Mouse (Mus musculus): ENCODE data around the gene Sptlc2. TPM values are rescaled to one million over a fixed set of nuclear protein-coding genes. Genes with fewer than 3 reads are reported as not detected.

Sptlc2 gene
- polyA plus RNA-seq (2011; ENCODE audit: insufficient read depth, insufficient read length, low read depth, missing spikeins): 106 and 107 TPM in 2 replicates

DNA sequence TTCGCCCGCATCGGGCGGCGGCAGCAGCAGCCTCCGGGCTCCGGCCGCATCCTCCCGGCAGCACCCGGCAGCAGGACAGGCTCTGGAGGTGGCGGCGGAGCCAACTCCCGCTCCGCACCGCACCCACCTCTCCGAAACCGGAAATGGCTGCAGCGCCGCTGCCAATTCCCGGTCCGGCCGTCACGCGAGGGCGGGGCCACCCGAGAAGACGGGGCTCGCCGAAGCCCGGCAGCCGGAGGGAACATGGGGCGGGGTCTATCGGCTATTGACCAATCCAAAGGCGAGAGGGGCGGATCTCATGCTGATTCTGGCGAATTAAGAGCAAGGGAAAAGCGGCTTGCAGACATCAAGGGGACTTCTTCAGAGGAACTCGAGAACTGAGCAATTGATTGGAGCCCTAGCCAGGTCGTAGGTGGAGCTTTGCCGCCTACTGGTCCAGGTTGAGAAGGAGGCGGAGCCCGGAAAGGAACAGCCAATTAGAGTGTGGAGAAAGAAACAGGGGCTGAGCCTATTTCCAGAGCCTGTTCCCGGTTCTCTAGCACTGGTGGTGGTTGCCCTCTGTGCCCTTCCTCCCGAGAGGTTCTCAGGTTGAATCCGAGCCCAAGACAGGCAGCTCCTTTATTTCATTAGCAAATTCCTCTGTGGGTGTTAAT lies at the start of gene Sptlc2:
Sptlc2 (minus strand) TSS at position 234 of the 653 bp plus-strand sequence.
- peak within 1 kb of the TSS; percentile 79 for H3K4me3 ChIP-seq (ENCODE audit: low read depth, low read length)
- TF ChIP-seq POLR2A (IDR thresholded peaks at IDR 0.05; ENCODE audit: insufficient read depth, low read length) (peak; percentile 79), CTCF (IDR thresholded peaks at IDR 0.05; ENCODE audit: low read depth, low read length) (no peak), EP300 (IDR thresholded peaks at IDR 0.05; ENCODE audit: insufficient read depth, low read depth, low read length) (no peak)
- peaks cover 1% of the 10 kb centered on the region for H3K4me1 ChIP-seq (ENCODE audit: control insufficient read depth, insufficient read depth, low read length)
- no peaks in the 10 kb centered on the region for H3K9me3 ChIP-seq (replicated peaks; ENCODE audit: control insufficient read depth, insufficient read depth, low read length, poor library complexity, severe bottlenecking)
- H3K36me3 ChIP-seq (ENCODE audit: control insufficient read depth, insufficient read depth, low read length, poor library complexity, severe bottlenecking): no peaks in the 10 kb centered on the region
- H3K27ac ChIP-seq (ENCODE audit: insufficient read depth, low read length): peak within 1 kb of the TSS; percentile 74
- peak within 1 kb of the TSS; percentile 93 for H3K9ac ChIP-seq (ENCODE audit: low read depth, poor library complexity, severe bottlenecking)
- H3K27me3 ChIP-seq (ENCODE audit: control insufficient read depth, insufficient read depth, low read length, poor library complexity, severe bottlenecking): no peaks in the 10 kb centered on the region

DNA sequence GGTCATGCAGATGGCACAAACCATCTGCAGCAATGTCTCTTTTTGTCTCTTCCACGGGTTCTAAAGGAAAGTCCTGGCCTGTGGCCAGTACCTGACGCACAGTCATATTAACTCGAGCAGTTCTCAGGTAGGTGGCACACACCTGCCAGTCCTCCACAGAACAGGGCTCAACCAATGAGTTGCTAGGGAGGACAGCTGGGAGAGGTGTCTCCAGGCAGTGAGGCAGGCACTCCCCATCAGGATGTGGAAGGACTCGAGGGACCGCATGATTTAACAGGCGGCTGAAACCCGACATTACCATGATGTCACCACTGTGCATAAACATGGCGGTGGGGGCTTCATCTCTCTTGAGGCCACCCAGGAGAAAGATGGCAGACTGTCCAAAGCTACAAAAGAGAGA lies 40.7 kb upstream of the Sptlc2 start:
- no peaks in the 10 kb centered on the region for H3K9me3 ChIP-seq (replicated peaks; ENCODE audit: control insufficient read depth, insufficient read depth, low read length, poor library complexity, severe bottlenecking)
- peaks cover 1% of the 10 kb centered on the region for H3K4me1 ChIP-seq (ENCODE audit: control insufficient read depth, insufficient read depth, low read length)
- no peaks in the 10 kb centered on the region for H3K27me3 ChIP-seq (ENCODE audit: control insufficient read depth, insufficient read depth, low read length, poor library complexity, severe bottlenecking)
- TF ChIP-seq CTCF (IDR thresholded peaks at IDR 0.05; ENCODE audit: low read depth, low read length): no peak
- TF ChIP-seq POLR2A (IDR thresholded peaks at IDR 0.05; ENCODE audit: insufficient read depth, low read length): no peak
- no peak for TF ChIP-seq EP300 (IDR thresholded peaks at IDR 0.05; ENCODE audit: insufficient read depth, low read depth, low read length)
- no peak overlapping the region for H3K27ac ChIP-seq (ENCODE audit: insufficient read depth, low read length)
- peaks cover 80% of the 10 kb centered on the region for H3K36me3 ChIP-seq (ENCODE audit: control insufficient read depth, insufficient read depth, low read length, poor library complexity, severe bottlenecking)
- H3K9ac ChIP-seq (ENCODE audit: low read depth, poor library complexity, severe bottlenecking): no peak overlapping the region
- H3K4me3 ChIP-seq (ENCODE audit: low read depth, low read length): no peak overlapping the region

DNA sequence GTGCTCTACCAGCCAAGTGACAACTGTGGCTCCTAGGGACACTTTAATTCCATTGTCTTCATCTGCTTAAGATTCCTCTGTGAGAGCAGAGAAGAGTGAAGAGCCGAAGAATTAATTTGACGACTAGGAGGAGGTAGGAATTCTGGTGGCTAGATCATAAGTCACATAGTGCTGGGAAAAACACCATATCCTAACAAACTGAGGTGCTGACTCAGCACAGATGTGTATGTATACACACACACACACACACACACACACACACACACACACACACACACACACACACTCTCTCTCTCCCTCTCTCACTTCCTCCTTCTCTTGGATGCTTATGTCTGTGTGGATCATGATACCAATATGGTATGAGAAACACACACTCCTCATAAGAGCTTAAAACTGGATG lies 40.1 kb upstream of the Sptlc2 start:
- Histone ChIP-seq H3K27me3 (ENCODE audit: control insufficient read depth, insufficient read depth, low read length, poor library complexity, severe bottlenecking) (no peaks in the 10 kb centered on the region), H3K9ac (ENCODE audit: low read depth, poor library complexity, severe bottlenecking) (no peak overlapping the region), H3K36me3 (ENCODE audit: control insufficient read depth, insufficient read depth, low read length, poor library complexity, severe bottlenecking) (peaks cover 74% of the 10 kb centered on the region), H3K4me1 (ENCODE audit: control insufficient read depth, insufficient read depth, low read length) (peaks cover 1% of the 10 kb centered on the region), H3K27ac (ENCODE audit: insufficient read depth, low read length) (no peak overlapping the region), H3K4me3 (ENCODE audit: low read depth, low read length) (no peak overlapping the region), H3K9me3 (replicated peaks; ENCODE audit: control insufficient read depth, insufficient read depth, low read length, poor library complexity, severe bottlenecking) (no peaks in the 10 kb centered on the region)
- TF ChIP-seq POLR2A (IDR thresholded peaks at IDR 0.05; ENCODE audit: insufficient read depth, low read length) (no peak), EP300 (IDR thresholded peaks at IDR 0.05; ENCODE audit: insufficient read depth, low read depth, low read length) (no peak), CTCF (IDR thresholded peaks at IDR 0.05; ENCODE audit: low read depth, low read length) (no peak)

DNA sequence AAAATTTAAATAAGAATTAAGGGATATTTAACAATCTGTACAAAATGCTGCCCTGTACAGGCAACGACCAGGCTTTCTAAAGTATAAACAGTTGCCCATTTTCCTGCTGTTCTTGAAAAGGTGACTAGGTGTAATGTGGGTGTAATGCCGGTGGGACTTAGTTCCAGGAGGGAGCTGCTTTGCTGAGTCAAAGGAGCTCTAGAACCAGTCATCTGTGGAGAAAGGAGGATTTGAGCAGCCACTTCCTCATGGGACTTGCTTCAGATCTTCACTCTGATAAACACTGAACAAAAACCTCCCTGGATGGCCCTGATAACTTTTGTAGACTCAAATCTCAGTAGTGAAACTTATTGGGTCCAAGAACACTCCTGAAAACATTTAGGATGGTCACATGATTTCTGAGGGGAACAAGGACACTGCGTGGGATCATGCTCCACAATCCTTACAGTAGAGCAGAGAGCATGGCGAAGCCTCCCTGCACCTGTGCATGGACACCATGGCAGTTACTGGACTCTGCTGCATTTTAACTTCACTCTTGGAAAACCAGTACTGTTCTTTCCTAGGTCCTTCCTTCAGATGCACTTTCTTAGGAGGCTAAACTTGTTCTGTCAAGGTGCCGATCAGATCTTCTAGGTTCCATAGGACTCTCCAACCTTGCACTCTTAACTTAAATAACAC lies 38.3 kb upstream of the Sptlc2 start:
- H3K36me3 ChIP-seq (ENCODE audit: control insufficient read depth, insufficient read depth, low read length, poor library complexity, severe bottlenecking): peaks cover 56% of the 10 kb centered on the region
- TF ChIP-seq POLR2A (IDR thresholded peaks at IDR 0.05; ENCODE audit: insufficient read depth, low read length) (no peak), CTCF (IDR thresholded peaks at IDR 0.05; ENCODE audit: low read depth, low read length) (no peak), EP300 (IDR thresholded peaks at IDR 0.05; ENCODE audit: insufficient read depth, low read depth, low read length) (no peak)
- H3K9ac ChIP-seq (ENCODE audit: low read depth, poor library complexity, severe bottlenecking): no peak overlapping the region
- H3K4me3 ChIP-seq (ENCODE audit: low read depth, low read length): no peak overlapping the region
- no peaks in the 10 kb centered on the region for H3K27me3 ChIP-seq (ENCODE audit: control insufficient read depth, insufficient read depth, low read length, poor library complexity, severe bottlenecking)
- peak overlapping the region; percentile 70 for H3K27ac ChIP-seq (ENCODE audit: insufficient read depth, low read length)
- H3K4me1 ChIP-seq (ENCODE audit: control insufficient read depth, insufficient read depth, low read length): peaks cover 1% of the 10 kb centered on the region
- no peaks in the 10 kb centered on the region for H3K9me3 ChIP-seq (replicated peaks; ENCODE audit: control insufficient read depth, insufficient read depth, low read length, poor library complexity, severe bottlenecking)

DNA sequence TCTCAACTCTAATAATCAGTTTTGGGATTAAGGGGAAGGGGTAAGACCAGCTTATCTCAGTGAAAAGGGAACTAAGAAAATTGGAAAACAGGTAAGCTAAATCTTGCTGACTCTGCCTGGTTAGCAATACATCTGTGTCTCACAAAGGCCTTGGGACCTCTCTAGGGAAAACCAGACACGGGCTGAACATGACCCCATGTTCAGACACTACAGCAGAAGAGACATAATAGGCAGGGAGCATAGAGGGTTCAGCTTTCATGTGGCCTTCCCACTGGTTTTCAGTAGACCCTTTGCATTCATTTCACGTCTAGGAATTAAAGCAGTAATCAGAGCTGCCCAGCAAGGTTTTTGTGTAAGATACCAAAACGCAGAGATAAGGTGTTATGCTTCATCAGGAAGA lies 36.4 kb upstream of the Sptlc2 start:
- no peaks in the 10 kb centered on the region for H3K9me3 ChIP-seq (replicated peaks; ENCODE audit: control insufficient read depth, insufficient read depth, low read length, poor library complexity, severe bottlenecking)
- no peak overlapping the region for H3K9ac ChIP-seq (ENCODE audit: low read depth, poor library complexity, severe bottlenecking)
- H3K4me1 ChIP-seq (ENCODE audit: control insufficient read depth, insufficient read depth, low read length): peaks cover 1% of the 10 kb centered on the region
- no peak overlapping the region for H3K4me3 ChIP-seq (ENCODE audit: low read depth, low read length)
- TF ChIP-seq CTCF (IDR thresholded peaks at IDR 0.05; ENCODE audit: low read depth, low read length) (no peak), EP300 (IDR thresholded peaks at IDR 0.05; ENCODE audit: insufficient read depth, low read depth, low read length) (no peak), POLR2A (IDR thresholded peaks at IDR 0.05; ENCODE audit: insufficient read depth, low read length) (no peak)
- H3K27ac ChIP-seq (ENCODE audit: insufficient read depth, low read length): peak overlapping the region; percentile 80
- no peaks in the 10 kb centered on the region for H3K27me3 ChIP-seq (ENCODE audit: control insufficient read depth, insufficient read depth, low read length, poor library complexity, severe bottlenecking)
- peaks cover 37% of the 10 kb centered on the region for H3K36me3 ChIP-seq (ENCODE audit: control insufficient read depth, insufficient read depth, low read length, poor library complexity, severe bottlenecking)

DNA sequence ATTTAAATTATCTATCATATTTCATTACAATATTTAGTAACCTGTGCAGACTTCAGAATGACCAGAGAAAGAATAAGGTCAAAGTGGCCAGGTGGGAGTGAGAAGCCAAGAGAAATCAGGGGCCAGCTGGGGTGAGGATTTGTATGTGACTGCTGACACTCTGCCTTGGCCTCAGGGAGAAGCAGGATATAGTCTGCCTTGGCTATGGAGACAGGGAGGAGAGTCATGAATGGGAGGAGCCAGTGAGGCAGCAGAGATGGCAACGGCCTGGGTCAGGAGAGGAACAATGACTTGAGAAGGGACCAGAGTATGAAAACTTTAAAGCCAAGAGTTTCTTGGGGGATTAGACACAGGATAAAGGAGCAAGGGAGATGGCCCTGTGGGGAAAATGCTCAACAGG lies 35.5 kb upstream of the Sptlc2 start:
- H3K4me3 ChIP-seq (ENCODE audit: low read depth, low read length): no peak overlapping the region
- H3K36me3 ChIP-seq (ENCODE audit: control insufficient read depth, insufficient read depth, low read length, poor library complexity, severe bottlenecking): peaks cover 29% of the 10 kb centered on the region
- no peak for TF ChIP-seq EP300 (IDR thresholded peaks at IDR 0.05; ENCODE audit: insufficient read depth, low read depth, low read length)
- TF ChIP-seq POLR2A (IDR thresholded peaks at IDR 0.05; ENCODE audit: insufficient read depth, low read length): no peak
- TF ChIP-seq CTCF (IDR thresholded peaks at IDR 0.05; ENCODE audit: low read depth, low read length): no peak
- H3K4me1 ChIP-seq (ENCODE audit: control insufficient read depth, insufficient read depth, low read length): peaks cover 1% of the 10 kb centered on the region
- H3K9me3 ChIP-seq (replicated peaks; ENCODE audit: control insufficient read depth, insufficient read depth, low read length, poor library complexity, severe bottlenecking): no peaks in the 10 kb centered on the region
- H3K27me3 ChIP-seq (ENCODE audit: control insufficient read depth, insufficient read depth, low read length, poor library complexity, severe bottlenecking): no peaks in the 10 kb centered on the region
- H3K27ac ChIP-seq (ENCODE audit: insufficient read depth, low read length): no peak overlapping the region
- H3K9ac ChIP-seq (ENCODE audit: low read depth, poor library complexity, severe bottlenecking): no peak overlapping the region
